Mouse (Mus musculus): ENCODE data around the gene Dlx1.

GRCm38 (mm10) chr2:71511209-71511608, 16.7 kb upstream of the Dlx1 start:
- TF ChIP-seq CTCF (IDR thresholded peaks at IDR 0.05; ENCODE audit: low read depth) = no peak
- no peak for TF ChIP-seq EP300 (optimal IDR thresholded peaks at IDR 0.05)

All from stomach, postnatal 0 days (tissue).